ENCODE assay signal across 24 mouse cellular contexts in genomic region chr17:28694832-28695231, GRCm38 (mm10). TPM values are rescaled to one million over a fixed set of nuclear protein-coding genes. Genes with fewer than 3 reads are reported as not detected.
DNase-seq lines count a peak whose midpoint lies in the region; ATAC-seq and TF ChIP-seq lines count a peak whose summit lies in the region.
"Had no signal": no experiment of that assay in that cellular context is flagged by ENCODE, and none has a peak within 500 bp of the region (broad histone marks: within the 10 kb centered on the region; RNA-seq: fewer than 3 reads in every experiment).

No protein-coding gene starts in this region.

- peak overlapping the region; percentile 95; the same call in 1 of the 2 replicates for H3K27ac ChIP-seq in gastrocnemius, adult 2 months
- H3K27ac ChIP-seq in liver, embryonic 11.5 days (ENCODE audit: low read depth, low read length): no peak overlapping the region
- no peak overlapping the region for H3K27ac ChIP-seq in liver, embryonic 12.5 days
- 0 out of 2 replicates have a peak overlapping the region, but pooled peaks have one; percentile 16 for H3K27ac ChIP-seq in liver, embryonic 16.5 days (ENCODE audit: low read length)
- no peak overlapping the region for H3K27ac ChIP-seq in left cerebral cortex, adult 2 months
- H3K27ac ChIP-seq: embryonic facial prominence, embryonic 12.5 days; forebrain, embryonic 12.5 days; heart, embryonic 15.5 days; hindbrain, embryonic 14.5 days had no signal

- no peak overlapping the region for H3K9ac ChIP-seq in liver, embryonic 11.5 days (ENCODE audit: low read depth, low read length)
- H3K9ac ChIP-seq in liver, embryonic 12.5 days: no peak overlapping the region
- H3K9ac ChIP-seq in liver, embryonic 16.5 days (ENCODE audit: low read depth, low read length): no peak overlapping the region
- H3K9ac ChIP-seq: embryonic facial prominence, embryonic 12.5 days; forebrain, embryonic 12.5 days; forebrain, postnatal 0 days; heart, embryonic 15.5 days; hindbrain, embryonic 14.5 days had no signal

- no peak for DNase-seq in gastrocnemius, adult 2 months
- no peak for DNase-seq in gastrocnemius, adult 8-10 months (ENCODE audit: low spot score in 2 of 2)
- DNase-seq in liver, embryonic 11.5 days (ENCODE audit: low spot score): no peak
- DNase-seq in thymus, postnatal 25 days: no peak
- DNase-seq in left cerebral cortex, adult 2 months (ENCODE audit: extremely low spot score in 1 of 2, low spot score in 2 of 2): no peak
- DNase-seq: adrenal gland, postnatal 10 days; B cell, adult 2 months; cerebellum, adult 11-12 months; cerebellum, adult 9-10 months; cerebellum, postnatal 25 days; forebrain, postnatal 0 days; heart, adult 2 months; heart, postnatal 14 days had no signal

- no peak for TF ChIP-seq CTCF in gastrocnemius, adult 2 months (IDR thresholded peaks at IDR 0.05)
- TF ChIP-seq CTCF in left cerebral cortex, adult 2 months (IDR thresholded peaks at IDR 0.05): no peak

- H3K36me3 ChIP-seq in liver, embryonic 11.5 days (ENCODE audit: control insufficient read depth, insufficient read depth, low read length): 0 out of 2 replicates have a peak, but pooled peaks cover 2% of the 10 kb centered on the region
- H3K36me3 ChIP-seq in liver, embryonic 12.5 days: peaks cover 22% of the 10 kb centered on the region
- no peaks in the 10 kb centered on the region for H3K36me3 ChIP-seq in liver, embryonic 16.5 days (ENCODE audit: control insufficient read depth, insufficient read depth)
- H3K36me3 ChIP-seq in megakaryocyte, embryonic 14.5 days (replicated peaks; ENCODE audit: low read length): peaks cover 63% of the 10 kb centered on the region
- H3K36me3 ChIP-seq: embryonic facial prominence, embryonic 12.5 days; forebrain, embryonic 12.5 days; heart, embryonic 15.5 days had no signal

- no peaks in the 10 kb centered on the region for H3K9me3 ChIP-seq in liver, embryonic 11.5 days (ENCODE audit: control insufficient read depth, low read length)
- H3K9me3 ChIP-seq in liver, embryonic 12.5 days (replicated peaks): no peaks in the 10 kb centered on the region
- H3K9me3 ChIP-seq in liver, embryonic 16.5 days (replicated peaks; ENCODE audit: control insufficient read depth, low read length): no peaks in the 10 kb centered on the region
- H3K9me3 ChIP-seq in megakaryocyte, embryonic 14.5 days: no peaks in the 10 kb centered on the region
- H3K9me3 ChIP-seq: embryonic facial prominence, embryonic 12.5 days; forebrain, embryonic 12.5 days; G1E; heart, embryonic 15.5 days had no signal

- no peaks in the 10 kb centered on the region for H3K27me3 ChIP-seq in liver, embryonic 11.5 days (replicated peaks; ENCODE audit: control insufficient read depth, insufficient read depth, low read length)
- no peaks in the 10 kb centered on the region for H3K27me3 ChIP-seq in liver, embryonic 12.5 days (replicated peaks)
- H3K27me3 ChIP-seq in liver, embryonic 16.5 days (ENCODE audit: control insufficient read depth, insufficient read depth, low read depth, low read length): no peaks in the 10 kb centered on the region
- H3K27me3 ChIP-seq in megakaryocyte, embryonic 14.5 days (replicated peaks): no peaks in the 10 kb centered on the region
- H3K27me3 ChIP-seq: embryonic facial prominence, embryonic 12.5 days; heart, embryonic 15.5 days had no signal

- peaks cover 64% of the 10 kb centered on the region for H3K4me1 ChIP-seq in liver, embryonic 11.5 days (replicated peaks; ENCODE audit: control insufficient read depth, insufficient read depth, low read length)
- peaks cover 77% of the 10 kb centered on the region for H3K4me1 ChIP-seq in liver, embryonic 12.5 days
- H3K4me1 ChIP-seq in liver, embryonic 16.5 days (ENCODE audit: control insufficient read depth, low read depth, low read length): peaks cover 62% of the 10 kb centered on the region
- peaks cover 76% of the 10 kb centered on the region for H3K4me1 ChIP-seq in megakaryocyte, embryonic 14.5 days

- peak overlapping the region; percentile 7; the same call in 1 of the 2 replicates for H3K4me2 ChIP-seq in liver, embryonic 11.5 days
- H3K4me2 ChIP-seq in liver, embryonic 12.5 days: no peak overlapping the region
- no peak overlapping the region for H3K4me2 ChIP-seq in liver, embryonic 16.5 days (ENCODE audit: low read depth, low read length)
- H3K4me2 ChIP-seq: embryonic facial prominence, embryonic 12.5 days; forebrain, embryonic 12.5 days; heart, embryonic 11.5 days; heart, embryonic 15.5 days; hindbrain, embryonic 14.5 days had no signal

- intact Hi-C loops in gastrocnemius, adult 2 months (cut with DNase I): loop anchor here (5.0 to 10.0 kb wide), 3 partner anchors 52 to 340 kb away; partner anchors contain the start of gene Srsf3
- intact Hi-C loops in left cerebral cortex, adult 2 months (cut with DNase I): loop anchor here (5.0 kb wide), 2 partner anchors 42 to 73 kb away; partner anchors contain the start of gene Srpk1

- 67% methylated on average over 4 of the region's 4 CpGs for WGBS in liver, embryonic 11.5 days
- WGBS in liver, embryonic 12.5 days (ENCODE audit: insufficient replicate concordance): 61% methylated on average over 4 of the region's 4 CpGs
- 52% methylated on average over 4 of the region's 4 CpGs for WGBS in liver, embryonic 16.5 days (ENCODE audit: insufficient replicate concordance)

- ATAC-seq in liver, embryonic 11.5 days (replicated peaks; ENCODE audit: low FRiP score): no peak
- no peak for ATAC-seq in liver, embryonic 12.5 days
- no peak for ATAC-seq in liver, embryonic 16.5 days (ENCODE audit: low read depth)
- ATAC-seq: CD4-positive, CD25-positive, alpha-beta regulatory T cell, adult 4 months; forebrain, postnatal 0 days had no signal

- H3K4me3 ChIP-seq in gastrocnemius, adult 2 months: no peak overlapping the region
- H3K4me3 ChIP-seq in liver, embryonic 11.5 days (ENCODE audit: low read depth, low read length): no peak overlapping the region
- no peak overlapping the region for H3K4me3 ChIP-seq in liver, embryonic 12.5 days
- H3K4me3 ChIP-seq in liver, embryonic 16.5 days (ENCODE audit: low read depth, low read length): no peak overlapping the region
- peak overlapping the region; percentile 81 for H3K4me3 ChIP-seq in megakaryocyte, embryonic 14.5 days (replicated peaks)
- no peak overlapping the region for H3K4me3 ChIP-seq in left cerebral cortex, adult 2 months
- H3K4me3 ChIP-seq: embryonic facial prominence, embryonic 12.5 days; forebrain, embryonic 12.5 days; heart, adult 2 months; heart, embryonic 15.5 days had no signal

RNA-seq across cellular contexts. Expression of gene Mapk14, which starts 3.7 kb away (rescaled TPM):
- total RNA-seq in gastrocnemius, adult 2 months (2021): 10 to 100 TPM; 87.8 to 99.6 TPM
- total RNA-seq in gastrocnemius, adult 8-10 months (2022): 100 to 1,000 TPM; 107 to 121 (median 113) TPM
- polyA plus RNA-seq in liver, embryonic 11.5 days (2014; fragmentation: Nextera tagmentation; extraction: Ambion mirVana): 58.5 and 64.6 TPM in 2 replicates
- polyA plus RNA-seq in liver, embryonic 12.5 days (2016; fragmentation: Nextera tagmentation; extraction: Ambion mirVana): 53.4 and 55.7 TPM in 2 replicates
- 22.1 and 25.9 TPM in 2 replicates for polyA plus RNA-seq in liver, embryonic 16.5 days (2015; fragmentation: Nextera tagmentation; extraction: Ambion mirVana)
- 23.4 and 34.8 TPM in 2 replicates for polyA plus RNA-seq in megakaryocyte, embryonic 14.5 days (2012; ENCODE audit: insufficient read depth, low replicate concordance)
- total RNA-seq in left cerebral cortex, adult 2 months (2021): 10 to 100 TPM; 86.2 to 88.2 TPM

RNA-seq across cellular contexts. Expression of gene Slc26a8, which starts 4.8 kb away (rescaled TPM):
- under 1 TPM; 0.38 to 0.50 TPM for total RNA-seq in gastrocnemius, adult 2 months (2021)
- total RNA-seq in gastrocnemius, adult 8-10 months (2022): under 1 TPM in 3 of 4 experiments, not detected in 1; 0.10 to 0.63 (median 0.46) TPM
- 0.34 and 0.75 TPM in 2 replicates for polyA plus RNA-seq in liver, embryonic 11.5 days (2014; fragmentation: Nextera tagmentation; extraction: Ambion mirVana)
- 0.41 and 0.48 TPM in 2 replicates for polyA plus RNA-seq in liver, embryonic 12.5 days (2016; fragmentation: Nextera tagmentation; extraction: Ambion mirVana)
- 0.07 and 0.29 TPM in 2 replicates for polyA plus RNA-seq in liver, embryonic 16.5 days (2015; fragmentation: Nextera tagmentation; extraction: Ambion mirVana)
- 1.2 and 1.4 TPM in 2 replicates for polyA plus RNA-seq in megakaryocyte, embryonic 14.5 days (2012; ENCODE audit: insufficient read depth, low replicate concordance)
- total RNA-seq in left cerebral cortex, adult 2 months (2021): 1 to 10 TPM; 7.4 to 7.7 TPM
- total RNA-seq: hematopoietic stem cell, adult 5-6 weeks had no signal

RNA-seq across cellular contexts. Expression of gene AC170998.1, which starts 31.1 kb away (rescaled TPM):
- under 1 TPM; 0.39 to 0.71 TPM for total RNA-seq in gastrocnemius, adult 2 months (2021)
- total RNA-seq in gastrocnemius, adult 8-10 months (2022): 1 to 10 TPM in 1 of 4 experiments, under 1 TPM in 1, not detected in 2; 0.86 to 1.7 TPM
- polyA plus RNA-seq in liver, embryonic 11.5 days (2014; fragmentation: Nextera tagmentation; extraction: Ambion mirVana): 0.84 and 3.6 TPM in 2 replicates
- 2.5 and 3.1 TPM in 2 replicates for polyA plus RNA-seq in liver, embryonic 12.5 days (2016; fragmentation: Nextera tagmentation; extraction: Ambion mirVana)
- polyA plus RNA-seq in liver, embryonic 16.5 days (2015; fragmentation: Nextera tagmentation; extraction: Ambion mirVana): 1.5 TPM in 2 replicates
- polyA plus RNA-seq in megakaryocyte, embryonic 14.5 days (2012; ENCODE audit: insufficient read depth, low replicate concordance): not detected in 2 replicates
- 1 to 10 TPM; 1.6 to 3.3 TPM for total RNA-seq in left cerebral cortex, adult 2 months (2021)
- polyA plus RNA-seq: G1E had no signal

Comparison
In these comparisons a context has a peak if more than half of its experiments do, and no peak if none do; other contexts are left out.
1. H3K27ac ChIP-seq: peak in gastrocnemius, adult 2 months (single experiment) and liver, embryonic 16.5 days (single experiment); none in liver, embryonic 11.5 days (single experiment), liver, embryonic 12.5 days (single experiment) and left cerebral cortex, adult 2 months (single experiment).